Mouse (Mus musculus) forebrain, embryonic 16.5 days (tissue): ENCODE results near the gene Adgrg1. TPM values are rescaled to one million over a fixed set of nuclear protein-coding genes. Genes with fewer than 3 reads are reported as not detected.

ENCODE experiments used
- ATAC-seq: fragments of 200-750 bp; cut with Nextera tagmentation; 2 replicates; pipeline ENCODE4 v1.8.0; 2017; ENCODE audit warnings: mild to moderate bottlenecking, moderate library complexity
- H3K27ac ChIP-seq: fragments of 300-500 bp; sonication (generic); 2 replicates; pipeline ENCODE4 v1.5.1; 2014; ENCODE audit warnings: low read length, control low read depth
- H3K27me3 ChIP-seq: fragments of 300-500 bp; sonication (generic); replicated peaks from 2 replicates; pipeline ENCODE4 v1.6.1; 2014; ENCODE audit warnings: low read length; ENCODE audit not compliant: control insufficient read depth, insufficient read depth
- H3K36me3 ChIP-seq: fragments of 300-500 bp; sonication (generic); 2 replicates; pipeline ENCODE4 v1.6.1; 2014; ENCODE audit not compliant: control insufficient read depth, insufficient read depth
- H3K4me1 ChIP-seq: fragments of 300-500 bp; sonication (generic); replicated peaks from 2 replicates; pipeline ENCODE4 v1.6.1; 2014; ENCODE audit warnings: low read length; ENCODE audit not compliant: control insufficient read depth, insufficient read depth
- H3K4me2 ChIP-seq: fragments of 300-500 bp; sonication (generic); 2 replicates; pipeline ENCODE4 v1.6.1; 2014; ENCODE audit warnings: mild to moderate bottlenecking, low read length, control low read depth
- H3K4me3 ChIP-seq: fragments of 300-500 bp; sonication (generic); replicated peaks from 2 replicates; pipeline ENCODE4 v1.5.1; 2014; ENCODE audit warnings: mild to moderate bottlenecking, low read length, control low read depth
- H3K9ac ChIP-seq: fragments of 300-500 bp; sonication (generic); replicated peaks from 2 replicates; pipeline ENCODE4 v1.6.1; 2014; ENCODE audit warnings: low read depth, low read length, control low read depth
- H3K9me3 ChIP-seq: fragments of 300-500 bp; sonication (generic); 2 replicates; pipeline ENCODE4 v1.6.1; 2016; ENCODE audit warnings: low read length; ENCODE audit not compliant: control insufficient read depth
- WGBS: fragments of 180-500 bp; shearing (Covaris S2); extraction: QIAGEN DNeasy Blood & Tissue Kit; methylation state at CpG from one replicate; pipeline ENCODE4 v1.1.7; 2014; 5-methylcytosine and 5-hydroxymethylcytosine counted together
- polyA plus RNA-seq: library from polyadenylated mRNA; unstranded; fragments of >200 nt; fragmentation: Nextera tagmentation; extraction: Ambion mirVana; gene quantifications from 2 replicates; pipeline ENCODE4 v1.2.1, GENCODE M21; 2015

Adgrg1 gene
- polyA plus RNA-seq, 1 experiment from 2014 or later, result 152 TPM

DNA sequence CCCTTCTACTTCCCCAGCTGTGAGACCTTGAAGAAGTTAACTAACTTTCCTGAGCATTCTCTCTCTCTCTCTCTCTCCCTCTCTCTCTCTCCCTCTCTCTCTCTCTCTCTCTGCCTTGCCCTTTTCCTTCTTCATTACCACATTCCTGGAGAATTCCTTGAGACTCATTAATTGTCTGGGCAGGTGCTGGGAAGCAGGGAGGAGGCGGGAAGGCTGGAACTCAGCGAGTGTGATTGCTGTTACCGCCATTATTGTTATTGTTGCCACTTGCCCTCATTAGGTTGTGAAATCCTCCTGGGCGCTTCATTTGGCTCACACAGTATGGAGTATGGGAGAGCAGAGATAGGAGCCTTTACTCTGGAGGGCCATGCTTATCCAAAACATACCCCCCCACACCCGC is 8.6 kb downstream of the Adgrg1 start:
- Histone ChIP-seq H3K4me1 (peaks cover 58% of the 10 kb centered on the region), H3K4me2 (no peak overlapping the region), H3K27me3 (no peaks in the 10 kb centered on the region), H3K27ac (no peak overlapping the region), H3K9ac (no peak overlapping the region), H3K4me3 (no peak overlapping the region), H3K36me3 (no peaks in the 10 kb centered on the region), H3K9me3 (no peaks in the 10 kb centered on the region)
- ATAC-seq, result no peak
- WGBS, result 13% methylated on average over 5 of the region's 5 CpGs

DNA sequence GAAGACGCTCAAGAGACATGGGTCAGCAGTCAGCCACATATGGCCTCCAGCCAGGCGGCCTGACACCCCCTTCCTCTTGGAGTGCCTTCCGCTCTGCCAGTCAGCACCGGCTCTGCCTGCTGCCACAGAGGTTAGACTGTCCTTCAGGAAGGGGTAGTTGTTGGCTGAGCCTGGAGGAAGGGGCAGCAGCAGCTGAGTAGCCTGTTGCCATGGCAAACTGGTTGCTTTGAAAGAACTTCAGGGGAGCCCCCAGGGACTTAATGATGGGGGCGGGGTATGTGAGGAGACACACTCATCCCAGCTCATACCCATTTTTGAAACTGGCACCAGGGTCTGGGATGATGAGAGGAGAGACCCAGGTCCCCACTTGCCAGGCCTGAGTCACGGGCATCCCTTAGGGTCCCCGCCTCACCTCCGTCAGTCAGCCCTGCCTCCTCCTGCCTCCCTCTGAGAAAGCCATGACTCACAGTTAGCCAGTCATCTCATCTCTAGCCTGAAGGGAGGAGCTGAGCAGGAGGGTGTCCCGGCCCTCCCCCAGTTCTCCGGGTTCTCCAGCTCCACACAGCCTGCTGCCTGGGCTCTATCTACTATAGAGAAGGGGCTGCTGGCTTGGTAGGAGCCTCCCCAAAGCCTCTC is 9.4 kb downstream of the Adgrg1 start:
- ATAC-seq, result peak; percentile 54
- Histone ChIP-seq H3K9me3 (no peaks in the 10 kb centered on the region), H3K27me3 (no peaks in the 10 kb centered on the region), H3K4me3 (no peak overlapping the region), H3K4me2 (peak overlapping the region; percentile 12), H3K36me3 (no peaks in the 10 kb centered on the region), H3K27ac (peak overlapping the region; percentile 31; the same call in 1 of the 2 replicates), H3K9ac (no peak overlapping the region; the same call in 1 of the 2 replicates), H3K4me1 (peaks cover 54% of the 10 kb centered on the region)
- 5% methylated on average over 10 of the region's 10 CpGs for WGBS

DNA sequence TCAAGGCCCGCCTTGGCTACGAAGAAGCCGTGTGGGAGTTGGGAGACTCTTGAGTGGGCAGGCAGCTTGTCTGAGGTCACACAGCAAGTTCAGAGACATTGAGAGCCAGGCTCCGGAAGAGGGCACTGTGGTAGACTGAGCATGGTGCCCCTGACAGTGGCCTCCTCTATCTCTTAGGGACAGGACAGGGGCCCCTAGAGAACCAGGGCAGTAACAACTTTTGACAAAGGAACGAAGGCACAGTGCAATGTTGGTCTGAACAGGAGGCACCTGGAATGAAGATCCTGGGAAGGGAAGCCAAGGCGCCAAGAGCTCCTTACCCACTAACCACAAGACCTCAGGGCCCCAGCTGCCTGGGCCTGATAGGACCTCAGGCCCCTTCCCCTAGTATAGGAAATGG is 10.5 kb downstream of the Adgrg1 start:
- Histone ChIP-seq H3K4me2 (no peak overlapping the region), H3K9ac (no peak overlapping the region), H3K27ac (no peak overlapping the region), H3K27me3 (no peaks in the 10 kb centered on the region), H3K4me1 (peaks cover 54% of the 10 kb centered on the region), H3K4me3 (no peak overlapping the region), H3K36me3 (no peaks in the 10 kb centered on the region), H3K9me3 (no peaks in the 10 kb centered on the region)
- WGBS, result 92% methylated on average over 6 of the region's 6 CpGs
- ATAC-seq, result no peak

DNA sequence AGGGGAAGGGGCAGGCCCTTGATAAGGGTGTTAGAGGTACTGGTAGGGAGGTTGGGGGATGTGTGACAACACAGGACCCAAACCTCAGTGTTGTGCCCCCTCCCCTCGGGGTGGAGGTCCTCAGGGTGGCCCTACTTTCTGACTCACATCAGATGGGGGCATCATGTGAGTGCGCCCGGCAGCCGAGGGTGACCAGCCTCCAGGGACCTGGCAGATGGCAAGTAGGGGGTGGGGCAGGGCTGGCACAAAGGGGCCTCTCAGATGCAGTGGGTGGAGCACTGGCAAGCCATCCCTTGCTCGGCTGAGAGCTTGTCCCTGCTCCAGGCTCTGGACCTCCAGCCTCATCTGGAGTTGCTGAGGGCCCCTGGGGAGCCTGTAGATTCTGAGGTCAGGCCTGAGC is 12.1 kb downstream of the Adgrg1 start:
- Histone ChIP-seq H3K9ac (0 out of 2 replicates have a peak overlapping the region, but pooled peaks have one; percentile 12), H3K36me3 (no peaks in the 10 kb centered on the region), H3K27ac (peak overlapping the region; percentile 51; the same call in 1 of the 2 replicates), H3K4me3 (no peak overlapping the region), H3K27me3 (no peaks in the 10 kb centered on the region), H3K4me2 (peak overlapping the region; percentile 16), H3K4me1 (peaks cover 59% of the 10 kb centered on the region), H3K9me3 (no peaks in the 10 kb centered on the region)
- ATAC-seq, result peak; percentile 70
- 15% methylated on average over 5 of the region's 5 CpGs for WGBS

DNA sequence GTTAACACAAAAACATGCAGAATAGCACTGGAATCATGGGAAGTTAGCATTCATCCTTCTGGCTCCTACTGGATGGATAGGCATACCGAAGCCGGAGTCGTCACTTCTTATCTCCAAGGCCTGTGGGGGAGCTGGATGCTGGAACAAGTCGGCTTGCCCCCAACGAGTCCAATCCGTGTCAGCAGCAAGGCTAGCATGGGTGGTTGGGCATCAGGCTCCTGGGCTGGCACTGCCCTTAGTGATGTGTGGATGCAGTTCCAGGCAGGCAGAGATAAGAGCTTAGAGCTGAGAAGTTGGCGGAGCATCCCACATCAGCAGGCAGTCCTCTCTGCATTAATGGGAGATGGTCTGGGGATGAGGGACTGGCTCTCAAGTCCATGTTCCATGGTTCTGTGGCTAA is 13.0 kb downstream of the Adgrg1 start:
- no peak overlapping the region for H3K4me3 ChIP-seq
- no peak for ATAC-seq
- H3K9me3 ChIP-seq, result no peaks in the 10 kb centered on the region
- no peak overlapping the region for H3K27ac ChIP-seq
- no peaks in the 10 kb centered on the region for H3K36me3 ChIP-seq
- H3K9ac ChIP-seq, result no peak overlapping the region
- H3K27me3 ChIP-seq, result no peaks in the 10 kb centered on the region
- peaks cover 59% of the 10 kb centered on the region for H3K4me1 ChIP-seq
- WGBS, result 84% methylated on average over 7 of the region's 7 CpGs
- no peak overlapping the region for H3K4me2 ChIP-seq

DNA sequence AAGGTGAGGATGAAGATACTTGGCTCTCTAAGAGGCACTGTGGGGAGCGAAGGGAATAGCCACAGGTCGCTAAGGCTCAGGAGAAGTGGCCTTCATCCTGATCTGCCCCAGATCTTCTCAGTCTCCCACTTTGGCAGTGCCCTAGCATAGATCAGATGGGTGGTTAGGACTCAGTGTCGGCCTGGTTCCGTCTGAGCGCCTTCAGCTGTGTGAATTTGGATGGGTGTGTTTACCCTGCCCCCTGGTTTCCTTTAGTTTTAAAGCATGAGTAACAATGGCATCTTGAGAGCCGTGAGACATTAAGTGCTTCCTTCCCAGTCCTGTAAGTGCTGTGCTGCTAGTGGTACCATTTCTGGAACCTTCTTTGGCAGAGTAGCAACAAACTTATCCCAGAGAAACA is 14.1 kb downstream of the Adgrg1 start:
- Histone ChIP-seq H3K4me1 (peaks cover 59% of the 10 kb centered on the region), H3K9me3 (no peaks in the 10 kb centered on the region), H3K36me3 (no peaks in the 10 kb centered on the region), H3K4me2 (no peak overlapping the region), H3K4me3 (no peak overlapping the region), H3K27ac (no peak overlapping the region), H3K27me3 (no peaks in the 10 kb centered on the region), H3K9ac (no peak overlapping the region)
- WGBS, result 86% methylated on average over 6 of the region's 6 CpGs
- ATAC-seq, result no peak

DNA sequence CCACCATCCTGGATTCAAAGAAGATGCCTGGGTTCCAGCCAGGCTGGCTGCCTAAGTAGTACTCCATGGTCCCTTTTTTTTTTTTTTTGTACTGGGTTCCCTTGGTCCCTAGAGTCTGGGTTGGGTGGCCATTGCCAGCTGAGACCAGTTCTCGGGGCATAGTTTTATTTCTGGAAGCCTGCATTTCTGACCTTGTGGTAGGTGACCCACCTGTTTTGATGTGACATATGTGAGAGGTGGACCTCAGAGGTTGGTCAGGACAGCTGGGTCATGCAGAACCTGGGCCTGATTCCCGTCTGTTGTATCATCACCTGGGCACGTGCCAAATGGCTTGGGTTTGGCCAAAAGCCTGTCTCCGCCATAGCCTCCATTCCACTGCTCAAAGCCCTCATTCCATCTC is 15.2 kb downstream of the Adgrg1 start:
- Histone ChIP-seq H3K9ac (no peak overlapping the region), H3K27ac (no peak overlapping the region), H3K4me2 (no peak overlapping the region), H3K36me3 (no peaks in the 10 kb centered on the region), H3K9me3 (no peaks in the 10 kb centered on the region), H3K27me3 (no peaks in the 10 kb centered on the region), H3K4me1 (peaks cover 57% of the 10 kb centered on the region), H3K4me3 (no peak overlapping the region)
- no peak for ATAC-seq
- WGBS, result 90% methylated on average over 4 of the region's 4 CpGs

DNA sequence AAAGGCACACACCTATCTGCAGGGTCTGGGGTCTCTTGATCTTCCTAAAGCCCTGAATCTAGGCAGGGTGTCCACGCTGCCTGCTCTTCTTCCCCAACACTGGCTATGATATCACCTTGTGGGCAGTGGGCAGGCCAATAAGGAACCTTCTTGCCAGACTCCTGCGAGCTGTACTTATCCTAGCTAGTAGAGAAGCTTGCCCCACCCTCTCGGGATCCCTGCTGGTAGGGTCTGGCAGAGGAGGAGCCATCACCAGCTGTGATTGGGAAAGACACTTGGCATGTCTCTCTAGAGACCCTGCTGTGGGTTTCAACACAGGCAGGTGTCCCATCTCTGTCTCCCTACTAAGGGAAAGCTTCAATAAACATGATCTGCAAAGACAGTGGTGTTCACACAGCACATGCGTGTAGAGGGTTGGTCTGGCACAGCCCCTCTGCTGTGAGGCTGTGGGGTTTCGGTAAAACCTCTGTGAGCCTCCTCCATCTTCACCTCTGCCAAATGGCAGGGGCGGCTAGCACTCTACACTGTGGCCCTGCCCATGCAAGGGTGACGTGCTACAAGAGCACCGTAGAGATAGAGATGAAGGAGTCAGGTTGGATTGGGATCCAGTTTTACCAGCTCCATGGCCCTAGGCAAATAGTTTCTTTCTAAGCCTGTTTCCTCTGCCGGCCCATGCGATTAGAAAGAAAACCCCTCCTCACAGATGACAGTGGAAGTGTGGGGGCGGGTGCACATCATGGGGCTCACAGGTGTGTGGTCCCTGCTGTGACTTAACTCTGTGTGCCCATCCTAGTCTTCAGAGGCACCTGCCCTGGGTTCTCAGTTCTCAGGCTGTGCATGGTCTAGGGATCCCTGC is 16.3 kb downstream of the Adgrg1 start:
- Histone ChIP-seq H3K4me1 (peaks cover 59% of the 10 kb centered on the region), H3K9ac (no peak overlapping the region), H3K9me3 (no peaks in the 10 kb centered on the region), H3K27ac (no peak overlapping the region), H3K27me3 (no peaks in the 10 kb centered on the region), H3K36me3 (no peaks in the 10 kb centered on the region), H3K4me3 (no peak overlapping the region), H3K4me2 (no peak overlapping the region)
- WGBS, result 69% methylated on average over 11 of the region's 11 CpGs
- ATAC-seq, result no peak

DNA sequence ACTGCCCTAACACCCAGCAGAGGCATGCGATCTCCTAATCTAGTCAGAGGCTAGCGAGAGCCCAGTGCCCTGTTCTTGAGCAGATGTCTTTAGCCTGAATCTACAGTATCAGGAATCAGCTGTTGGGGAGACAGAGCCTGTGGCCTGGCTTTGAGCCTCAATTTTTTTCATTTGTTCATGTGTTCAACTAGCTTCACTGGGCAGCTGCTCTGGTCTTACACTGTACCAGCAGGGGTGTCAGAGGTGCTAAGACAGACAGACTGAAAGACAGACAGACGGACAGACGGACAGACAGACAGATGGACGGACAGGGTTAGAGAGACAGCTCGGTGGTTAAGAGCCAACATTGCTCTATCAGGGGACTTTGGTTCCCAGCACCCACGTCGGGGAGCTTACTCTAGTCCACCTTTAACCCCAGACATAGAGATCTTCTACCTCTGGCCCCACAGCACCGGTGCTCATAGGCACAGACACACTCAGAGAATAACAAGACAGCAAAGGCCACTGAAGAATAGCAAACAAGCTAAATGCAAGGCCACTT is 17.0 kb downstream of the Adgrg1 start:
- no peaks in the 10 kb centered on the region for H3K9me3 ChIP-seq
- H3K4me1 ChIP-seq, result peaks cover 55% of the 10 kb centered on the region
- 74% methylated on average over 9 of the region's 9 CpGs for WGBS
- H3K36me3 ChIP-seq, result no peaks in the 10 kb centered on the region
- no peak overlapping the region for H3K4me3 ChIP-seq
- no peak overlapping the region for H3K4me2 ChIP-seq
- ATAC-seq, result no peak
- H3K9ac ChIP-seq, result no peak overlapping the region
- H3K27ac ChIP-seq, result peak overlapping the region; percentile 94; the same call in 1 of the 2 replicates
- H3K27me3 ChIP-seq, result no peaks in the 10 kb centered on the region
